Mouse (Mus musculus) CH12.LX (cell line): ENCODE measurements at regions not wholly inside any gene's neighbourhood (a gene's known extent, or its start where the extent isn't known, plus 50 kb on each side); places are given as distances from the start of the nearest gene placed in this dataset.

Experiments
- DNase-seq: peaks from one replicate; pipeline ENCODE4 v3.0.0-alpha.2; 2013; ENCODE audit errors: extremely low read depth
- H3K27ac ChIP-seq: 2 replicates; pipeline ENCODE4 v1.5.1; 2012; ENCODE audit warnings: low read depth, mild to moderate bottlenecking, control low read depth, moderate library complexity; ENCODE audit not compliant: insufficient read depth
- H3K27me3 ChIP-seq: replicated peaks from 2 replicates; pipeline ENCODE3; 2012; ENCODE audit warnings: inconsistent platforms
- H3K36me3 ChIP-seq, 2 experiments: replicated peaks in 1 of 2; 2 replicates each; pipeline versions ENCODE3 to v1.6.1; 2012; ENCODE audit warnings: inconsistent platforms in 1 of 2, low read length in 1 of 2, mild to moderate bottlenecking in 1 of 2, mixed read lengths in 1 of 2, moderate library complexity in 1 of 2; ENCODE audit not compliant: control insufficient read depth in 1 of 2, insufficient read depth in 1 of 2
- H3K4me1 ChIP-seq, 2 experiments: 2 replicates each; pipeline ENCODE4 v1.6.1; 2012; ENCODE audit warnings: inconsistent platforms in 1 of 2, moderate library complexity in 1 of 2; ENCODE audit not compliant: insufficient read depth in 2 of 2, control insufficient read depth in 1 of 2
- H3K4me2 ChIP-seq: 2 replicates; pipeline ENCODE4 v1.6.1; 2012; ENCODE audit warnings: low read depth, mild to moderate bottlenecking, control low read depth; ENCODE audit not compliant: poor library complexity, insufficient read depth, severe bottlenecking
- H3K4me3 ChIP-seq, 3 experiments: fragments of 150-350 bp in 1 of 3; sonication (generic) in 1 of 3; replicated peaks in 1 of 3; 2 replicates each; pipeline versions ENCODE3 to v1.5.1; 2011 to 2012; ENCODE audit warnings: low read depth in 2 of 3, low read length in 2 of 3, mild to moderate bottlenecking in 2 of 3, moderate library complexity in 2 of 3, control low read depth in 1 of 3, improper control_type of control experiment in 1 of 3, inconsistent platforms in 1 of 3, mixed read lengths in 1 of 3; ENCODE audit not compliant: poor library complexity in 1 of 3
- H3K79me2 ChIP-seq: replicated peaks from 2 replicates; pipeline ENCODE4 v1.6.1; 2012; ENCODE audit warnings: mild to moderate bottlenecking, moderate library complexity; ENCODE audit not compliant: control insufficient read depth, poor library complexity, insufficient read depth, severe bottlenecking; ENCODE audit errors: extremely low read depth
- H3K9ac ChIP-seq: 2 replicates; pipeline ENCODE4 v1.6.1; 2012; ENCODE audit warnings: low read depth, mild to moderate bottlenecking, control low read depth, moderate library complexity; ENCODE audit not compliant: insufficient read depth
- H3K9me3 ChIP-seq: replicated peaks from 2 replicates; pipeline ENCODE3; 2012; ENCODE audit warnings: low read length, inconsistent platforms, mixed read lengths
- BHLHE40 ChIP-seq: IDR thresholded peaks from 2 replicates; pipeline ENCODE4 v1.6.1; 2011; ENCODE audit warnings: mild to moderate bottlenecking, low read depth, low read length, improper control_type of control experiment
- CHD1 ChIP-seq: IDR thresholded peaks from 2 replicates; pipeline ENCODE4 v1.6.1; 2012; ENCODE audit warnings: low read depth, low read length, improper control_type of control experiment, inconsistent platforms
- CTCF ChIP-seq, 2 experiments: IDR thresholded peaks in 1 of 2; conservative IDR thresholded peaks in 1 of 2; 2 replicates each; pipeline ENCODE4 v1.5.1; 2011 to 2012; ENCODE audit warnings: low read depth in 2 of 2, low read length in 2 of 2, improper control_type of control experiment in 1 of 2, inconsistent platforms in 1 of 2, mild to moderate bottlenecking in 1 of 2, moderate library complexity in 1 of 2
- JUND ChIP-seq: conservative IDR thresholded peaks from 2 replicates; pipeline ENCODE4 v1.6.1; 2011; ENCODE audit warnings: low read depth, low read length, improper control_type of control experiment
- MAFK ChIP-seq: IDR thresholded peaks from 2 replicates; pipeline ENCODE4 v1.6.1; 2011; ENCODE audit warnings: low read length, improper control_type of control experiment; ENCODE audit not compliant: insufficient replicate concordance
- MAX ChIP-seq: IDR thresholded peaks from 2 replicates; pipeline ENCODE4 v1.6.1; 2011; ENCODE audit warnings: low read length, improper control_type of control experiment
- MXI1 ChIP-seq: IDR thresholded peaks from 2 replicates; pipeline ENCODE4 v1.6.1; 2011; ENCODE audit warnings: mild to moderate bottlenecking, low read depth, low read length, improper control_type of control experiment
- NELFE ChIP-seq: IDR thresholded peaks from 2 replicates; pipeline ENCODE4 v1.6.1; 2011; ENCODE audit warnings: low read depth, low read length, improper control_type of control experiment
- PAX5 ChIP-seq: IDR thresholded peaks from 2 replicates; pipeline ENCODE4 v1.6.1; 2012; ENCODE audit warnings: low read length, inconsistent platforms, mixed read lengths
- RCOR1 ChIP-seq: conservative IDR thresholded peaks from 2 replicates; pipeline ENCODE4 v1.6.1; 2012; ENCODE audit warnings: low read depth, mild to moderate bottlenecking, inconsistent platforms, low read length, improper control_type of control experiment
- TBP ChIP-seq: conservative IDR thresholded peaks from 2 replicates; pipeline ENCODE4 v1.6.1; 2011; ENCODE audit warnings: low read depth, low read length, improper control_type of control experiment
- USF1 ChIP-seq: IDR thresholded peaks from 2 replicates; pipeline ENCODE4 v1.6.1; 2014; ENCODE audit warnings: low read depth, mild to moderate bottlenecking, inconsistent platforms, low read length, improper control_type of control experiment
- USF2 ChIP-seq: conservative IDR thresholded peaks from 2 replicates; pipeline ENCODE4 v1.6.1; 2011; ENCODE audit warnings: low read depth, low read length, improper control_type of control experiment
- ZC3H11A ChIP-seq: IDR thresholded peaks from 2 replicates; pipeline ENCODE4 v1.6.1; 2012; ENCODE audit warnings: low read depth, mild to moderate bottlenecking, inconsistent platforms, low read length, improper control_type of control experiment
- ZKSCAN1 ChIP-seq: IDR thresholded peaks from 2 replicates; pipeline ENCODE4 v1.6.1; 2012; ENCODE audit warnings: low read depth, inconsistent platforms, low read length, improper control_type of control experiment, borderline replicate concordance
- dilution Hi-C: fragments of 300-500 bp; cut with MboI; formaldehyde crosslinking; loops from 2 replicates; pipeline ENCODE4 v1.14.3; 2020; ENCODE audit warnings: low sequenced_read_pairs; ENCODE audit not compliant: extremely low pct_unique_long_range_greater_than_20kb, extremely low pct_ligation_motif_present
- in situ Hi-C: fragments of 300-500 bp; cut with MboI; formaldehyde crosslinking; loops from 3 replicates; pipeline ENCODE4 v1.14.3; 2019; ENCODE audit warnings: low sequenced_read_pairs, low pct_ligation_motif_present, low pct_unique_long_range_greater_than_20kb, mixed read lengths

DNA sequence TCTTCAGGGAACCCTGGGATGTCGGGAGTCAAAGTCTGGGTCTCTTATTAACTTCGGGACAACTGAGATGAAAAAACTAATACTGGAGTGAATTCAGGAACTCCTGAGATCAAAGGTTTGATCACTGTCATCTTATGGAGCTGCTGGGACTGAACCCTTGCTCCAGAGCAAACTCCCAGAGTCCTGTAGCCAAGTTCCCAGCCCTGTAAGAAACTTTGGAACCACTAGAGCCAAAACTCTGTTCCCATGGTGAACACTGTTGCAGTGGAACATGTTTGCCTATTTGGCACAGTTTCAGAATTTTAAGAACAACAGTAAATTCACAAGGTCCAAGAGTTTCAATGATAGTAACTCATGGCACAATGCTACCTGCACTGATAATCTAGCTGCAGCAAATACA, 172.3 kb upstream of the Nrip1 start:
- Histone ChIP-seq H3K27ac (no peak overlapping the region), H3K4me3 (no peak overlapping the region), H3K36me3 (no peaks in the 10 kb centered on the region), H3K27me3 (no peaks in the 10 kb centered on the region), H3K4me1 (no peaks in the 10 kb centered on the region), H3K9me3 (peaks cover 70% of the 10 kb centered on the region), H3K79me2 (no peaks in the 10 kb centered on the region), H3K4me2 (no peak overlapping the region), H3K9ac (no peak overlapping the region)
- dilution Hi-C loops (no loop called here), in situ Hi-C loops (no loop called here)
- no peak for TF ChIP-seq CHD1
- no peak for DNase-seq

DNA sequence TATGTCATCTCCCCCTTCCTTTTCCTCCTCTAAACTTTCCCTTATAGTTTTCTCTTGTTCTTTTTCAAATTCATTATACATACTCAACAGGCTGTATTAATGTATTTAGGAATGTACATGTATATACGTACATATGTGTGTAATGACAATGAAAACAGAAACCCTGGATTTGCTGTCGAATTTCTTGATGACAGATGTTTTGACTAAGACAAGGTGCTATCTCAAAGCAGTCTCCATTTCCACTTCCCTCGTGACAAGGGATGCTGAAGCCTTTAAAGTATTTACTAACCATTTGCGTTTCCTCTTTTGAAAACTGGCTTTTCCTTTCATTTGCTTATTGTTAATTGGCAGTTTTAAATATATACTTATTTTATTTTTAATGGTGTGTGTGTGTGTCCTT, 171.3 kb upstream of the Nrip1 start:
- H3K4me3 ChIP-seq: no peak overlapping the region
- no peak overlapping the region for H3K4me2 ChIP-seq
- H3K36me3 ChIP-seq: no peaks in the 10 kb centered on the region
- no peaks in the 10 kb centered on the region for H3K4me1 ChIP-seq
- in situ Hi-C loops (no loop called here), dilution Hi-C loops (no loop called here)
- H3K27me3 ChIP-seq: no peaks in the 10 kb centered on the region
- no peak for DNase-seq
- no peaks in the 10 kb centered on the region for H3K79me2 ChIP-seq
- TF ChIP-seq JUND (no peak), NELFE (no peak), MAX (no peak), PAX5 (no peak)
- TF ChIP-seq, all 38 proteins: peak for 0
- Histone ChIP-seq H3K9ac (no peak overlapping the region), H3K27ac (no peak overlapping the region), H3K9me3 (peaks cover 70% of the 10 kb centered on the region)

DNA sequence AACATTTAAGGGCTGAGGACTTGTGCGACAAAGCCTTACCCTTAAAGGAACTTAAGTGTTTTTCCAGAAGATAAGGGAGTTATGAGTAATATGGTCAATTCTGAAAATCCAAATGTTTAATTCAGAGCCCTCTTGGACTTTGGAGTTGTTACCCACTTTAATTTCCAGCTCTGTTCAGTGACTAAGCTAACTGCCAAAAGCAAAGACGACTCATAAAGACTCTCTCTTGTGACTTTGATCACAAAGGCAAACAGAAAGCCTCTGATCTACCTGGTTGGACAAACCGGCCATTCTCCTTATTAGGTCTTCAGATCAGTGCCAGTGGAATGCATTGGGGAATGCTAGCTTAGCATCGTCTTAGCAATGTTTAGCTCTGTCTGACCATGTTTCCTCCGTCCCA, 167.3 kb upstream of the Nrip1 start:
- Histone ChIP-seq H3K4me1 (no peaks in the 10 kb centered on the region), H3K27me3 (no peaks in the 10 kb centered on the region), H3K27ac (no peak overlapping the region), H3K9ac (no peak overlapping the region), H3K4me3 (no peak overlapping the region), H3K36me3 (no peaks in the 10 kb centered on the region), H3K4me2 (no peak overlapping the region), H3K79me2 (no peaks in the 10 kb centered on the region), H3K9me3 (peaks cover 64% of the 10 kb centered on the region)
- no peak for DNase-seq
- no peak for TF ChIP-seq BHLHE40
- no peak for TF ChIP-seq USF2
- TF ChIP-seq MAFK: no peak
- no peak for TF ChIP-seq MXI1
- TF ChIP-seq MAX: no peak
- TF ChIP-seq USF1: no peak
- no peak for TF ChIP-seq ZC3H11A
- no peak for TF ChIP-seq RCOR1
- TF ChIP-seq CHD1: no peak
- no peak for TF ChIP-seq TBP
- no peak for TF ChIP-seq ZKSCAN1
- no peak for TF ChIP-seq CTCF (conservative IDR thresholded peaks at IDR 0.05 in 1 of 2, IDR thresholded peaks at IDR 0.05 in 1 of 2; ENCODE audit: low read depth in 2 of 2, low read length in 2 of 2)
- dilution Hi-C loops: no loop called here
- in situ Hi-C loops: no loop called here
